Mouse (Mus musculus): Measurements from ENCODE around the gene Ulk2.

DNA sequence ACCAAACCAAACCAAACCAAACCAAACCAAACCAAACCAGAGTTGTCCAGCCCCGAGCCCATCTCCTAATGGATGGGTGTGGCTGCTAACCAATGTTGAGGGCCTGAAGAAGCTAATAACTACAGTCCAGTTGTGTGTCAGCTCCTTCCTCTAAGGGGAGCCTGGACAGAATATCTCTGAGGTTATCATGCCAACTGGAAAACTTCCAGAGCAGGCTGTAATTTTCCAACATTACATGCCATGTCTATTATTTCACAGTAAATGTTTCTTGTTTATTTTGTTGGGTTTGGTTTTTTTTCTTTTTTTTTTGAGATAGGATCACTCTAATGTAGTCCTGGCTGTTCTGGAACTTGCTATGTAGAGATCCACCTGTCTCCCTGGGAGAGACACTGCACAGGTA, 4.4 kb upstream of the Ulk2 start:
- TF ChIP-seq CTCF (IDR thresholded peaks at IDR 0.05; ENCODE audit: borderline replicate concordance, extremely low read depth, insufficient read depth, insufficient read length), result no peak
- no peak for TF ChIP-seq POLR2A (IDR thresholded peaks at IDR 0.05; ENCODE audit: borderline replicate concordance, extremely low read depth, insufficient read depth, insufficient read length, poor library complexity, severe bottlenecking)
